Mouse (Mus musculus) G1E (cell line): ENCODE measurements around the gene Opn3. TPM values are rescaled to one million over a fixed set of nuclear protein-coding genes. Genes with fewer than 3 reads are reported as not detected.

ENCODE experiments used
- ATAC-seq: 2 replicates; pipeline ENCODE4 v1.8.0; 2016; ENCODE audit warnings: mild to moderate bottlenecking; ENCODE audit not compliant: insufficient number of reproducible peaks, poor library complexity, low FRiP score, severe bottlenecking; ENCODE audit errors: extremely low read depth
- DNase-seq: peaks from one replicate; pipeline ENCODE4 v3.0.0; 2012; ENCODE audit warnings: low spot score
- H3K27me3 ChIP-seq: 2 replicates; pipeline ENCODE4 v1.6.1; 2012; ENCODE audit warnings: mild to moderate bottlenecking, low read length, inconsistent platforms; ENCODE audit not compliant: insufficient read depth
- H3K36me3 ChIP-seq: replicated peaks from 2 replicates; pipeline ENCODE3; 2012; ENCODE audit warnings: mild to moderate bottlenecking, inconsistent platforms
- H3K4me1 ChIP-seq: 2 replicates; pipeline ENCODE4 v1.6.1; 2012; ENCODE audit warnings: low read depth, low read length, inconsistent platforms, mixed read lengths; ENCODE audit not compliant: insufficient read depth
- H3K4me3 ChIP-seq: 2 replicates; pipeline ENCODE4 v1.5.1; 2012; ENCODE audit warnings: low read depth, mild to moderate bottlenecking, inconsistent platforms, low read length, moderate library complexity, mixed read lengths
- H3K9me3 ChIP-seq: replicated peaks from 2 replicates; pipeline ENCODE4 v1.6.1; 2012; ENCODE audit warnings: inconsistent platforms
- CTCF ChIP-seq: IDR thresholded peaks from 2 replicates; pipeline ENCODE4 v1.5.1; 2012; ENCODE audit warnings: low read depth, low read length, inconsistent platforms, mixed read lengths
- GATA1 ChIP-seq: IDR thresholded peaks from 2 replicates; pipeline ENCODE4 v1.6.1; 2012; ENCODE audit warnings: borderline replicate concordance, low read length, inconsistent platforms, mixed read lengths
- GATA2 ChIP-seq: IDR thresholded peaks from 2 replicates; pipeline ENCODE4 v1.6.1; 2012; ENCODE audit warnings: low read depth, low read length, inconsistent platforms, borderline replicate concordance
- POLR2AphosphoS5 ChIP-seq: IDR thresholded peaks from 2 replicates; pipeline ENCODE4 v1.6.1; 2012; ENCODE audit warnings: low read depth, low read length, inconsistent platforms; ENCODE audit not compliant: insufficient replicate concordance
- TAL1 ChIP-seq: conservative IDR thresholded peaks from 2 replicates; pipeline ENCODE4 v1.6.1; 2012; ENCODE audit warnings: low read depth, low read length, inconsistent platforms, mixed read lengths
- polyA plus RNA-seq: library from polyadenylated mRNA; stranded (reverse); fragments of >175 nt; gene quantifications from 2 replicates; pipeline ENCODE4 v1.2.3, GENCODE M21; 2012
- total RNA-seq, 2 experiments: library from RNA; stranded (forward) in 1 of 2; stranded (reverse) in 1 of 2; fragments of 200-1000 nt in 1 of 2; fragments of >200 nt in 1 of 2; fragmentation: Nextera tagmentation in 1 of 2; gene quantifications; 2 replicates each; pipeline ENCODE4 v1.2.3; 2014 to 2017

Opn3 gene
- total and polyA plus RNA-seq, 3 experiments: 0.27 to 0.64 TPM; not detected in 1

DNA sequence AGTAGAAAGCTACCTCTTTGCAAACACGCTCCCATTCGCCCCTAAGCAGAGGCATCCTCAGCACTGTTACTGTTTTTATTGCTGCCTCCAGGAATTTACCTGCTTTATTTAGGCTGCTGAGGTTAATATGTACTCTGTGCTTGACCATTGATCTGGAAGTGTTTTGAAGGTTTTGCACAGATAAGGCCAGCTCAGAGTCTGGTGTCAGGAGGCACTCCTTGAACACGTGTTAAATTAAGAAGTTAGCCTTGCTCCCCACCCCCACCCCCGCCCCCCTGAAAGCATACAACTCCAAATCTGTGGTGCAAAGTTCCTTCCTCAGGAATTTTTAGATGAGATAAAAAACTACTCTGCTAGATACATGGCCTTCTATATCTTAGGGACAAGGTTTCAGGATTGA, 8.6 kb upstream of the Opn3 start:
- no peaks in the 10 kb centered on the region for H3K36me3 ChIP-seq
- H3K4me3 ChIP-seq: no peak overlapping the region
- no peaks in the 10 kb centered on the region for H3K4me1 ChIP-seq
- no peak for TF ChIP-seq CTCF
- TF ChIP-seq GATA2: no peak
- TF ChIP-seq TAL1: no peak
- no peak for TF ChIP-seq POLR2AphosphoS5
- no peak for TF ChIP-seq GATA1
- ATAC-seq (no peak), DNase-seq (no peak)
- H3K9me3 ChIP-seq: no peaks in the 10 kb centered on the region
- H3K27me3 ChIP-seq: no peaks in the 10 kb centered on the region

DNA sequence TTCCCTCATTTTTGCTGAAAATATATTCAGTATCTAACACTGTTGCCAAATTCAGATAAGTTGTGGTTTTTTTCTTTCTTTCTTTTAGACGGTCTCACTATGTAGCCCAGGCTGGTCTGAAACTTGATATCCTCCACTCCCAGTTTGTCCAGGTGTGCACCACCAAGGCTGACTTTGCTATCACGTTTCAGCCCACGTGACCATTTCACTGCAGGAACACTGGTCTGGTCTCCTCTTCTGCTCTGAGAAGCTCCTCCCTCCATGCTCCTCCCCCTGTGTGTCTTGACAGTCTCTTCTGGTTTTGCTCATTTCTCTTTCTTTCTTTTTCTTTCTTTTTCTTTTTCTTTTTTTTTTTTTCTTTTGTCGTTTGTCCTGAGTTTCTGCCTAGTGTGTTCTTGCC, 7.2 kb upstream of the Opn3 start:
- no peak for ATAC-seq
- Histone ChIP-seq H3K4me3 (no peak overlapping the region), H3K9me3 (no peaks in the 10 kb centered on the region), H3K4me1 (no peaks in the 10 kb centered on the region), H3K27me3 (no peaks in the 10 kb centered on the region), H3K36me3 (no peaks in the 10 kb centered on the region)
- DNase-seq: no peak
- no peak for TF ChIP-seq TAL1
- TF ChIP-seq POLR2AphosphoS5: no peak
- TF ChIP-seq GATA1: no peak
- no peak for TF ChIP-seq CTCF
- TF ChIP-seq GATA2: no peak

DNA sequence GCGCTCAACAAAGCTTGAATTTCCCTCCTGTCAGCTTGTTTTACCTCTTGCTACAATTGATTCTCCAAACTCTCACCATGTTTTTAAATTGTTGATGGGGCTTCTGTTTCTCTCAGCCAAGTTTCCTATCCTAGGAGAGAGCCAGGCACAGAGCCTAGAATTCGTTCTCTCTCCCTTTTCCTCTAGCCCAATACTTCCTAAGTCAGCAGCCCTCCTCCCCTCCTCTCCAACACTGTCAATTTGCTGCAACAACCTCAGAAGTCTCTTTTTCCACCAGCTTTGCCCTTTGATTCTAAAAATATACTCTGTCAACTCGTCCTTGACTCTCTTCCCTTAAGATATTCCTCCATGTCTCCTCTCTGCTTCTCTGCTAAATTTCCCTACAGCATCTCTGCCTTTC, 6.8 kb upstream of the Opn3 start:
- Histone ChIP-seq H3K4me1 (no peaks in the 10 kb centered on the region), H3K4me3 (no peak overlapping the region), H3K36me3 (no peaks in the 10 kb centered on the region), H3K27me3 (no peaks in the 10 kb centered on the region), H3K9me3 (no peaks in the 10 kb centered on the region)
- no peak for ATAC-seq
- TF ChIP-seq GATA1 (no peak), CTCF (no peak), GATA2 (no peak), TAL1 (no peak), POLR2AphosphoS5 (no peak)
- no peak for DNase-seq

DNA sequence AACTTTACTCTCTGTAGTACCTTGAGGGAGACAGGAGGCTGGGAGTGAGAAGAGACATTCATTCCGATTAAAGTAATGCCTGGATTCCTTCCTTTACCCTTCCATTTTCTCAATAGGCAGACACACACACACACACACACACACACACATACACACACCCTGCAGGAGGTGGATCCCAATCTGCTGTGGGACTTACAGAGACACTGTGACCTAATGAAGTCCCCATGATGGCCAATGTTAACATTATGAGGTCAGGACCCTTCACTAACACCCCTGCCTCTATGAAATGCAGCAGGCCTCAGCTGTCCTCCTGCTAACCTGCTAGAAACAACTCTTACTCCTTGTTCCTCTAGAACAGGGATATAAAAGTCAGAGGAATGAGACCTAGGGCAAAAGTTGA, 5.7 kb upstream of the Opn3 start, which contains the start of gene Wdr64:
TSS of gene Wdr64 (plus strand) at position 301 of the 400 bp plus-strand sequence.
- Histone ChIP-seq H3K4me1 (peaks cover 6% of the 10 kb centered on the region), H3K4me3 (no peak within 1 kb of the TSS), H3K36me3 (no peaks in the 10 kb centered on the region), H3K27me3 (no peaks in the 10 kb centered on the region), H3K9me3 (no peaks in the 10 kb centered on the region)
- DNase-seq (no peak), ATAC-seq (no peak)
- no peak for TF ChIP-seq TAL1
- no peak for TF ChIP-seq POLR2AphosphoS5
- TF ChIP-seq GATA1: no peak
- TF ChIP-seq GATA2: no peak
- TF ChIP-seq CTCF: no peak

DNA sequence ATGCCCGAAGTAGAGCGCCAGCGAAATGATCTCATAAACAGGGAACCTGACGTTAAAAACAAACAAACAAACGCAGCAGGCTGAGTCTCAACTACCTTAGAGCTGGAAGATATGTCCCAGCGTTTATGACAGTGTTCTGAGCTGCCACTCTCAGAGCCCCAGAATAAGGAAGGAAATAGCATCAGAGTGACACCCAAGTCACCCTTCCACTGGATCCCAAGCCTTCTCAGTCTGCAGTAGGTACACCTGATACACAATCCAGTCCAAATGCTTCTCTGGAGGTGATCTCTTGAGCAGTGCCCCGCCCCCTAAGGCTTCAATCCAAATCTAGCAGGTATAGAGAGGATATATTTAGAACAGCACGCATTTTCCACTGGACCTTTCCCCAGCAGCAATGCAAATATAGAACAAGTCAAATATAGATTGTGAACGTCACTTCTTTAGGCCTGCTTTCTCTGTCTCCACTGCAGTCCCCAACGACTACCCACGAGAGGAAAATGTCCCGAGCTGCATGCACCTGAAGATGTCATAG, 919 bp upstream of the Opn3 start:
- H3K36me3 ChIP-seq: peaks cover 3% of the 10 kb centered on the region
- peaks cover 17% of the 10 kb centered on the region for H3K4me1 ChIP-seq
- ATAC-seq: no peak
- TF ChIP-seq POLR2AphosphoS5: no peak
- TF ChIP-seq TAL1: no peak
- TF ChIP-seq CTCF: no peak
- no peak for TF ChIP-seq GATA1
- TF ChIP-seq GATA2: no peak
- DNase-seq: no peak
- H3K27me3 ChIP-seq: no peaks in the 10 kb centered on the region
- peak overlapping the region; percentile 91; the same call in 1 of the 2 replicates for H3K4me3 ChIP-seq
- no peaks in the 10 kb centered on the region for H3K9me3 ChIP-seq

DNA sequence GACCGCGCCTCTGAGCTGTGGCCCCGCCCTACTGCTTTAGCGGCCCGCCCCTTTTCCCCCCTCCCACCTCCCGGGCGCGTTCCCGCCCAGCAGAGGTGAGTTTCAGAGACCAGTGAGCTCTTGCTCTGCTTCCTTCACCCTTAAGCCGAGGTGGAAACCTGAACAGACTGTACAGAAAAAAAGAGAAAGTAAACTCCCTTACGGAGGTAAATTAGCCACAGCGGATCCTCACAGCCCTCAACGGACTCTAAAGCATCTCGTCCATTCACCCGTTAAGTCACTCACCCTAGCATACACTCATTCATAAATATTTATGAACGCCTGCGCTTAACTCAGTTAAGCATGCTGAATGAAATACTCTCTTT, 403 bp upstream of the Opn3 start:
- Histone ChIP-seq H3K9me3 (no peaks in the 10 kb centered on the region), H3K4me3 (peak overlapping the region; percentile 91), H3K4me1 (peaks cover 17% of the 10 kb centered on the region), H3K27me3 (no peaks in the 10 kb centered on the region), H3K36me3 (peaks cover 6% of the 10 kb centered on the region)
- peak; percentile 12; the same call in 1 of the 2 replicates for ATAC-seq
- DNase-seq: no peak
- TF ChIP-seq GATA2 (no peak), TAL1 (no peak), POLR2AphosphoS5 (no peak), CTCF (no peak), GATA1 (no peak)
